Mouse (Mus musculus) adrenal gland, postnatal 14 days (tissue): ENCODE measurements around the gene Rsad1. TPM values are rescaled to one million over a fixed set of nuclear protein-coding genes. Genes with fewer than 3 reads are reported as not detected.
A peak's percentile ranks its signal among the peaks of the same experiment; 100 is the strongest.

ENCODE experiments used
- DNase-seq: peaks from one replicate; pipeline ENCODE4 v3.0.0; 2021; ENCODE audit warnings: mixed read lengths
- total RNA-seq: library from RNA; stranded (reverse); gene quantifications from 2 replicates; pipeline ENCODE4 v1.2.3, GENCODE M21; 2021

The Rsad1 gene
- total RNA-seq, 1 experiment from 2014 or later: 9.2 TPM

DNA sequence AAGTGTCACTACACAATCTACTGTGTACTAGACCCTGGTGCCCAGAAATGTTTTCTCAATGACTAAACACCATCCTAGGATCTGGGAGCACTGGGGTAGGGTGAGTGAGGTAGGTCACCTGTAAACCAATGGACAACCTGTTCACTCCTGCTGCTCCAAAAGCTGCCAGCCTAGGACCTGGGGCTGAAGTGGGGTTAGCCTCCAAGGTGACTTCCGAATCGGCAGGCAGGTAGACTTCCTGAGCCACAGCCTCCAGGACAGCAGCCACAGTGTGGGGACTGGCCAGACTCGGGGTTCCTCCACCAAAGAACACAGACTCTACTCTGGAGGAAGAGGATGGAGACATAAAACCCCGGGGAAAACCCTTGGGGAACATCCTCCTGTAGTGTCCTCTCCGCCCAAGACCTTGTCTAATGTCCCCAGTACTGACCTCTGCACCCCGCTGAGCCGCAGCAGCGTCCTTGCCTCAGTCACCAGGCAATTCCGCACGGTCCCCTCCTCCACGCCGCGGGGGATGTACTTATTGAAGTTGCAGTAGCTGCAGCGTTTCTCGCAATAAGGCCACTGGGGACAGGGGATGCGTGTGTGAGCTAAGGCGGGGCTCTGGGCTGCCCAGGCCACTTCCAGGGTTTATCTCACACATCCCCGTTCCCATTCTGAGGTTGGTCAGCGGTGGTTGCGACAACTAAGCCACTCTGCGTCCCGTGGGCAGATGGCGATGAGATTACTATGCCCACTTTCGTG lies 842 bp downstream of the Rsad1 start:
- peak; percentile 81 for DNase-seq

DNA sequence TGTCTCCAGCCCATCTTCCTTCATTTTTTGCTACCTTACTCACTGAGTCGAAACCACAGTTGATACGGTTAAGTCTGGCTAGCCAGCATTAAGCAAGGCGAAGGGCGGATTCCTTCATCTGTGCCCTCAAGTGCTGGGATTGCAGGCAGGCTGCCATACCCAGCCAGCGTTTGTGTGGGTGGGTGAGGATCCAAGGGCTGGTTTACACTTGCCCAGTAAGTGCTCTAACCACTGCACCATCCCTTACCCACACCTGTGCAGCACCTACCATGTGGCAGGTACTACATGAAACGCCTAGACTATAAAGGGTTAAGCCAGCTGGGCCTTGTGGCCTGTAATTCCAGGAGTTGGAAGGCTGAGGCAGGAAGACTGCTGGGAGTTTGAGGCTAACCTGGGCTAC lies 1.8 kb downstream of the Rsad1 start:
- no peak for DNase-seq

DNA sequence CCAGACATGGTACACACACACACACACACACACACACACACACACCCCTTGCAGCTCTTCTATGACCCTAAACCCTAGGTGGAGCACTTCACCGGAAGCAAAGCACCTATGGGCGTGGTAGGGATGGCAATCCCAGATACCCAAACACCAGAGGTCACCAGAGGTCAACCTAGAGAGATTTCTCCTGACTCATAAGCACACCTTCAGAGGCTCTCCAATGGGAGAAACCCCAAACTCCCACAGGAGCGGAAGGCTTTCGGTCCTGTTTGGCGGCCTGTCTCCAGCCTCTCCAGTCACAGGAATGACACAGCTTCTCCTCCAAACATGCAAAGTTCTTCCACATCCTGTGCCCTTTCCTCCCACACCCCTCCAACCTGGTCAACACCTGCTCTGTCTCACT lies 2.7 kb downstream of the Rsad1 start:
- DNase-seq: no peak

DNA sequence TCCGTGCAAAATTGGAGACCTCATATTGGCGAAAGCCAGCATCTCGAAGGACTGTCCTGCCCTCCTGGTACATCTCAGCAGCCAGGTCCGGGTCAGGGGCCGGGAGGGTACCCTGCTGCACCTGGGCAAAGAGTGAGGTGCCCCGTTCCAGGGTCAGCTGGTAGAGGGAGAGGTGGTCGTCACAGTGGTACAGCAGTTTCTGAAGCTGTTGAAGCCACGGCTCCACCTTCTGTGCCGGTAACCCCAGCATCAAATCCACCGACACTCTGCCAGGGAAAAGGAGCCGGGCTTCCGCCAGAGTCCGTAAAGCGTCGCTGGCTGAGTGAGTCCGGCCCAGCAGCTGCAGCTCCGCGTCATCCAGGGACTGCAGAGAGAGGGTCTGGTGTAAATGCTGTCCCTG lies 4.6 kb downstream of the Rsad1 start:
- DNase-seq: no peak

DNA sequence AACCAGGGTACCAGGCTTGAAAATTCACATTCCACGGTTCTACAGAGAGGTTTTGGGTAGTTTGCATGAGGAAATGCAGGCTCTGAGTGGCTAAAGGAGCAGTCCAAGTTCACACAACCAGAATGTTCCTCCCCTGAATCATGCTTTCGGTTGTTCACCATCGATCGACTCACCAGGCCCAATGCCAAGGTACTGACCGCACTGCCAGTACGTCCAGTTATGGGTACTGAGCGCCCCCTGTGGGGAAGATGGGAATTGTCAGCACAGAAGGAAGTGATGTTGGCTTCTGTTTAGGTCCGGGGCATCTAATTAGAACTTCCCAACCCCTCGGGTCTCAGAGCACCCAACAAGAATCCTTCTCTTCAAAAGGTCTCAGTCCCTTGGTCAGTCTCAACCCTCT lies 5.1 kb downstream of the Rsad1 start:
- DNase-seq: peak; percentile 98

DNA sequence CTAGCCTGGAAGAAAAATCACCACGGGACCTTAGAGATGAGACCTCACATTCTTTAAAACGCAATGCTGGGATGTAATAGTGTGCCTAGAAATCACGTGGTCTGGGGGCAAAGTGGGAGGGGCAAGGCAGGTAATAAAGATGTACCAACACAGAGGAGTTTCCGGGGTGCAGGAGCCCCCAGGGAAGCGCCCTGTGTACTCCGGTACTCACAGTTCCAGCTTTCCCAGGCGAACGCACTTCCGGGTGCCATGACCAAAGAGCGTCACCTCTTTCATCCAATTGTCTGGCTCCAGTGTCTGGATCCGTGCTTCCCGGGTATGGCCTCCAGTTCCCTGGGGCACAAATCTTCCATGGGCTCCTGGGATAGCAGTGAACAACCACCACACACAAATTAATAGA lies 5.7 kb downstream of the Rsad1 start:
- DNase-seq: no peak

DNA sequence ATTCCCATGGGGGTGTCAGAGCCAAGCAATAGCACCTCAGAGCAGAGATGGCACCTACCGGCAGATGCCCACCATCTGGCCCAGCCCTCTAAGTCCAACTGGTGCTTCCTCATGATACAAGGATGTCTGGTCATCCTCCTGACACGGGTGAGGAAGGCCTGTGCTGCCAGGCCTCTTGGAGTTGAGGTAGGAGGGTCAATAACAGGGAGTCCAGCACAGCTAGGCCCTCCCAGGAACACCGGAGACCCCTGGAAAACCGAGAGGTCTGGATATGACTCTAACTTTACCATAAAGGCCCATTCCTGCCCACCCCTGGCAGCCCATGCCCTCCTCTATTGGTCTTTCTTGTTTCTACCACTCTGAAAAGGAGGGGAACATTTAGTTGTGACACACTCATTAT lies 6.7 kb downstream of the Rsad1 start:
- DNase-seq: no peak

DNA sequence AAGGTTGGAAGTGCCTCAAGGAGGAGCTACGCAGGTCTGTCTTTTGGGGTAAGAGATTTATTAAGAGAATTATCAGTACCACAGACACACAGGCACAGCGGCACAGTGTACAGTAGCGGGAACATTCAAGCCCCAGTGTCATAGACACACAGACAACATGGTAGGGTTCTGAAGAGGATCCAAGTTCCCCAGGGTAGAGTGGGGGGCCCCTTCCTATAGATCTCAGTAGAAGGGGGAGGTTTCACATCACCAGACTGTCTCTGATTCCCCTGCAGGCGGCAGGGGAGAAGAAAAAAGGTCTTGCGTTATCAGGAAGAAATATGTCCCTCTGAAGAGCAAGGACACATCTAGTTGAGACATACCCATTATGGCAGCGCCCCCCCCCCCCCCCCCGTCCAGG lies 9.3 kb downstream of the Rsad1 start:
- DNase-seq: no peak

DNA sequence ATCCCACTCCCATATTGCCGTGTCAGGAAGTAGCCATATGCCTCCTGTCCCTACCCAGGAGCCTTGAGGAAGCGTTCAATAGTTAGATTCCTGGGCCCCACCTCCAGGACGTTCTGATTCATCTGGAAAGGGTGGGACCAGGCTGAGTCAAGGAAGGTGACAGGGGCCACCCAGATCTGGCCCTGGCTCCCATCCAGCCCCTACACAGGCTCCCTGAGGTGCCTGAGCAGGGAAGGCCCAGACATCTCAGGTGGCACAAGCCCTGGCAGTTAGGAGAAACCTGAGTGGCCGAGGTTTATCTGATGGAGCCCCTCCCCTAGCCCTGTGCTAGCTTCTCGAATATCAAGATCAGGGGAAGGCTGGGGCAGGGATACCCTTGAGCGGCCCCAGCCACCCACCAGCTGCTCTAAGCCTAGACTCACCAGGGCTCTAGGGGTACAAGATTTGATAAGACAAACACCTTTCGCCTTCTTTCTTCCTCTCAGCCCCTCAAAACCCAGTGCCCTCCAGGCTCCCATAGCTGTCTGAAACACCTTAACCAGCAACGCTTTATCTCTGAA lies 10.2 kb downstream of the Rsad1 start:
- DNase-seq: no peak

DNA sequence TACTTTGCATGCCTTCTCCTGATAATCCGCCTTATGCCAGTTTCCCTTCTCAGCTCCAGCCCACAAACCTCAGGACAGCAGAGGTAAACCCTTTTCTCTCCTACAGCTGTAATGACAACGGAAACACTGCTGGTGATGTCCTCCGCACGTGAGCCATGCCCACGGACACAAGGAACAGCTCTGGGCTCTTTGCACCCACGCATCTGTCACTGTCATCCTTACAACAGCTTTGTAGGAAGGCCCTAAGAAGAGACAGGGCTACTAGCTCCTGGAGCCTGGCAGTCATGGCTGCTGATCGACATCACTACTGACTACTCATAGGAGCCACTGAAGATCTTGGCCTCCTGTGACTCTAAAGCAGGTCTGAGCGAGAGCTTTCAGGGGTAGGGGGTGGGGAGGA lies 15.9 kb downstream of the Rsad1 start:
- no peak for DNase-seq

DNA sequence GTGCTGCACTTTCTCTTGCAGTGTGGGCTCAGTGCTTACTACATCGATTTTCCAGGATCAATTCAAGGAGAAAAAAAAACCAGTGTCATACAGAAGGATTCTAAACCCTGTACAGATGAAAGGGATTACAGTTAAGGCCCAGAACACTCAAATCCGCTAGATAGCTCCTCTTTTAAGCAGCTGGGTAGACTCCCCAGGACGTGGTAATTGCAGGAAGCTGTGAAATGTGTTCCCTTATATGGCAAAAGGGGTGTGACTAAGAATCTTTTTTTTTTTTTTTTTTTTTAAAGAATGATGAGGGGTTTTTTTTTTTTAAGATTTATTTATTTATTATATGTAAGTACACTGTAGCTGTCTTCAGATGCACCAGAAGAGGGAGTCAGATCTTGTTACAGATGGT lies 20.2 kb downstream of the Rsad1 start:
- DNase-seq: no peak

DNA sequence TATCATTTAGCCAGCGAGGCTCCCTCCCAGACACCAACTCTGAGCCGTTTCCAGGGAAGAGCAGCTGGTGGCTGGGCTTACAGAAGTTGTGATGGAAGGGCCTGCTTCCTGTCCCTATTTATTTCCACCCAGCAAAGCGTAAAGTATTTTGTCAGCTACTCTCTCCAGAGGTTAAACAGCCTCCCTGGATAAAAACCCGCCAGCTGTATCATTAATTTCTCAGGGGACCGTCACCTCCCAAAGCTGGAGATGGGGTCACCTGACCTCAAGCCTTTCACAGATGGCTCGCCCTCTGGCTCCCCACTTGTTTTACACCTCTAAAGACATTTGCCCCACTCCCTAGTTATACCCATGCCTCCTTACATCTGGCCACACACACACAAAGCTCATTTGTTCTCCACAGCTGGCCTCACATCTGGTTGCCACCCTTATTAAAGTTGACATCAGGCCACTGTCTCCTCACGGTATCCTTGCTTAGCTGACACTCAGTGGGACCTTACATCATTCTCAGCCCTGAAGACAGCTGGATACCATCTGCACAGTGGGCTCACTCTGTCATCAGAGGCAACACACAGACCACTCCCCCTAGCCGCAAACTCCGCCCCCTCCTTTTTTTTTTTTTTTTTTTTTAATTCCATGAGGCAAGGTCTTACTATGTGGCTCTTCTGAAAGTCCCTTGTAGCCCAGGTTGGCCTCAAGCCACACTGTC lies 22.7 kb downstream of the Rsad1 start:
- no peak for DNase-seq

DNA sequence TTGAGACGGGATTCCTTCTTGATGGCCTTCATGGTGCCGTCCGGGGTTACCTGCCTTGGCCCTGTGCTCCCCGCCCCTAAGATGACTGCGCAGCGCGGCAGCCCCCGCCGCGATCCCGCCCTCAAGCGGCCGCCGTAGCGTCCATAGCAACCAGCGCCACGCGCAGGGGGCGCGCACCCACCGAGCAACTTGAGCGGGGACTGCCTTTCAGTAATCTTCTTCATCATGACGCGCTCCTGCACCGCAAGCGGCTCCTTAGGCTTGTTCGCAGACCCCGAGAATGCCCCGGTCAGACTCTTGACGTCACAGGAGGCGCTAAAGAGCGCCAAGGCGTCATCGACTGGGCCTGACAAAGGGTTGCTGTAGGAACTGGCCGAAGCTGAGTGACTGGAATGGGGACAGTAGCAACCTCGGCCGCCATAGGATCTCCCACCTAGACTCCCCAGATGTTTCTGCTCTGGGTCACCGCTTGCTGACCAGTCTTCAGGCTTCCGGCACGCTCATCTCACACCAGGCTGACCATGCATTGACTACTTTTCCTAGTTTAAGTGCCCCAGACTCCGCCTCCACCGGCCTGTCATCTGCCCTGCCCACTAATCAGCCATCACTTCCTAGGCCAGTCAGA lies 27.7 kb downstream of the Rsad1 start, which contains the start of gene Mycbpap:
Mycbpap (minus strand) TSS at position 524 of the 625 bp plus-strand sequence.
- DNase-seq: peak; percentile 71

DNA sequence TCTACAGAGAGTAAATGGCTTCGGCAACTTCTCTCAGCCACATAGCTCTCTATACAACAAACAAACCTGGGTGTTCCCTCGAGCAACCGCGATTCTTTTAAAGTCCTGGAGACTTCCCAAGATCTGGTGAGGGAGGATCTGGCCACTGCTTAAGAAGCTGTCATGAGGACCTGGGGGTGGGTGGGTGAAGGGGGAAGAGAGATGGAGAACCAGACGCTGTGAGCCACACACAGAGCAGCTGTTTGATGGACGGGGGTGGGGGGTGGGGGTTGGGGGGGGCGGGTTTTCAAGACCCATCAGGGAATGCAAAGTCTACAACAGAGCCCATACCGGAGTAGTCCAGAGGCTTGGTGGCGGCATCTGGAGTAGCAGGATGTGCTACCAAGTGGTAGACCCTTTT lies 35.6 kb downstream of the Rsad1 start:
- no peak for DNase-seq

DNA sequence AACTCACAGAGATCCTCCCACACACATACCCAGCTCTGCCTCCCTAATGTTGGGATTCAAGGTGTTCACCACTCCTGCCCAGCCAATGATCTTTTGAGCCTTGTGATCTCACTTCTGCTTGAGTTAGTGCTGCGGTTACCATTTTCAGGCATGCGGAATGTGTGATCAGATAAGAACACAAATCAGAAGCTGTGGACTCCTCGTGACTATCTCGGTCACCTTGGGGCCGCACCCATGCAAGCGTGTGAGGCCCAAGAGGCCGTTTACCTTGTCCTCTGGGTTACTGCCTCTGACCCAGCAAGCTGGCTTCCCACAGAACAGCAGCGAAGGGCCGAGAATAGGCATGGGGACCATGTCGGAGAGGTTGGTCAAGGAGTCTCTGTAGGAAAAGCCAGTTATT lies 40.1 kb downstream of the Rsad1 start:
- peak; percentile 2 for DNase-seq

DNA sequence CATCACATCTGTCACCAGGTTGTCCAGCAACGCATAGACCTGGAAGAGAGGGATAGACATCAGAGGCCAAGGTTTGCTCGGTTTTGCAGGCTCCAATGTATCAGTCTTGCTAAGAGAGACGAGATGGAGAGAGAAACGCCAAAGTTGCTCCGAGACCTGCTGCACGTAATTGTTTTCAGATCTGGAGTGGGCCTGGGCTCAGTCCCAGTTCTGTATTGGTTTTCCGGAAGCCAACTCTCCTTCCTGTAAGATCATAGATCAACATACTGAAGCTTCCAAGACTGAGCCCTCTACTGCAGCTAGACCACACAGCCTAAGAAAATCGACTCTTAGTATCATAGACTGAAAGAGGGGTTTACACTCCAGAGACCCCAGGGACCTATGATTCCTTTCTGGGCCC lies 47.6 kb downstream of the Rsad1 start:
- DNase-seq: no peak

DNA sequence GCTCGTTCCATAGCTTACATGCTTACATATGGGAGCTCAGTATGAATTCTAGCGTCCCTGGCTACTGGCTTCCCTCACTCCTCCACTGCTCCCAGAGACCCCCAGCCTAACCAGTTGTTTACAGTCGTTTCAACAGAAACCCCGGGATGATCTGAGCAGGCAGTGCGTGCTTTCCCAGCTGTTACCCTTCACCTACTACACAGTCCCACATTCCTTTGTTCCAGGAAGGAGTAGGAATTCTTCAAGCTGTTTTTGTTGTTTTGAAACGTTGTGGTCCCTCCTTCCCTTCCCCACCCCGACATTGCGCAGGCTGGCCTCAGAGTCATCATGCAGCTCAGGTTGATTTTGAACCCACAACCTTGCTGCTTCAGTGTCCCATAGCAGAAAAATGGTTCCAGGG lies 48.7 kb downstream of the Rsad1 start:
- DNase-seq: no peak

DNA sequence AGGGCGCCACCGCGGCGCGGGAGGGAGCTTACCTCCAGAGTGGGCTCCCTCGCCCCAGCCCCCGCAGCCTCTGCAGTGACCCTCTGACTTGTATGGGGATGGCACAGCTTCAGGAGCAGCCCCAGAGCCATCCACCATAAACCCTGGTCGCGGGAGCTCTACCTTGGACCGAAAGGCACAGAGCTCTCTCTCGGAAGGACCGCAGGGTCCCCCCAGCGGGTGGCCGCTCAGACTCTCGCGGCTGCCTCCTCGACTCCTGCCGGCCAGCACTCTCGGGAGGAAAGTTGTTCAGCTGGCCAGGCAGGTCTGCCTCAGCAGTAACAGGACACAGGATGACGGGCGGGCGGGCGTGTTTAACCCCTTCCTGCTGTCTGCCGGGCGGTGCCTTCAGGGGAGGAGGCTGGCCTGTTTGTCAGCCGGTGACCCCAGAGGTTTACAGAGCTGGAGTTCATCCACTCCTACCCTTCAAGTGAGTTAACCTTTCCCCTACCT lies 49.3 kb downstream of the Rsad1 start, which contains the start of gene Epn3:
Epn3 (minus strand) TSS at position 314 of the 492 bp plus-strand sequence.
- peak; percentile 66 for DNase-seq

DNA sequence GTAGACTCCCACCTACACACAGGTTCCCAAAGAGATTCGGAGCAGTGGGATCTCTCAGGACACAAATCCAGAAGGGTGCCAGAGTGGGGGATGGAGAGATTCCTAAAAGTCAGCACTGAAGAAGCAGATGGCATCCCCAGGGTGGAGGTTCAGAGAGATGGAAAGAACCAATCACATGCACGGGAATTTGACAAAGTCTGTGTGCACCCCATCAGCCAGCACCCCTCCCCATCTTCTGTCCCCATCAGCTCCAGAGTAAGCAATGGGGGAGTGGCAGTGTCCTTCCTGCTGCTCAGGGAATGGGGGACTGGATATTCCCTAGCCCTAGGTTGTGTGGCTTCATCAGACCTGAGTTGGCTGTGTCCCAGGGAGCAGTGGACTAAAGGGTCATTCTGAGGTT lies 50.0 kb downstream of the Rsad1 start:
- no peak for DNase-seq

DNA sequence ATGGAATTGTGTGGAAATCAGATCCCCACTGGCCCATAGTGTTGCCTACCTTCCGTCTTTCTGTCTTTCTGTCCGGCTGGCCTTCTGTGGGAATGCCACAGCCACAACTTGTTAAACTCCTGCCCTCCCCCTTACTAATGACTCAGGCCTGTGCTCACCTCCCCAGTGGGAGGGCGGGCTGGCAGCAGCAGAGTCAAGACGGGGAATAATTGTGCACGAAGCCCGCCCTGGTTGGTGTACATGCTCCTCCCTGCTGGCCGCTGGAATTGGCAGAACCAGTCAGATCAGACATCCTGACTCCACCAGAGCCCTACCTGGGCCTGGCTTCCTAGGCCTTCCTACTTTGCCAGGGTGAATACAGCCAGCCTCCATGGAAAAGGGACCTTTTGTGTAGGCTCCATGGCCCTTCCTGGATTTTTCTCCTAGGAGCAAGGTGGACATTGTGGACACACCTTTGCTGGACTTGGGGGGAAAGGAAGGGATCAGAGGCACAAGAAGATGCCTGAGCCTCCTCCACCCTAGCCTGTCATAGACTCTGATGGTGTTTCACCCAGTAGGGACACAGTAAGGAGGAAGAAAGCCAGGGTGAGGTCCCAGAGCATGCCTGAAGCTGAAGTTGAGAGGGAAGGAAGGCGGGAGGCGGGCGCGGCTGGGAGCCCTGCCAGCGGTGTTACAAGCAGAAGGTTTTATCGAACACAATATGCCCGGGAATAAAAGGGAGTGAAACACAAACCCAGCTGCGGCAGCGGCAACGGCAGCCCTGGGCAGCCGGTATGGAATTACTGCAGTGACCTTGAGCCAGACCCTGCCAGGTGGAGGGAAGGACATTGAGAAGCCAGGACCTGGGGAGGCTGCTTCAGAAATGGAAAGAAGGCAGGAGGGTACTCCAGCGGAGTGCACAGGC lies 50.7 kb downstream of the Rsad1 start:
- peak; percentile 87 for DNase-seq

DNA sequence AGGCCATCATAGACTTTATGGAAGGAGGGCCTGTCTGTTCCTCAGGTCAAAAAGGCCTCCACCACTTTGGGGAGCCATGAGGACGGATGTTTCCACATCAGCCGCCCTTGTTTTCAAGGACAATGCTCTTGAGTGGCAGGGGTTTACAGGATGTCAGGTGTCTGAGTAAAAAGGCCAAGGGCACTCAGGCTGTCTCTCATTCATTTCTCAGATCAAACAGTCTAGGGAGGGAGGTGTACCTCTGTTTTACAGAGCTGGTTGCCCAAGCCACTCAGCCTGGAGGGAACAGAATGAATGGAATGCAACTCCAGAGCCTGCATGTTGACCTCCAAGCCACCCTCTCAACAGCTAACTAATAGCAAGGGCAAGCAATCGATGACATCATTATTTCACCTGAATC lies 53.6 kb downstream of the Rsad1 start:
- peak; percentile 69 for DNase-seq

DNA sequence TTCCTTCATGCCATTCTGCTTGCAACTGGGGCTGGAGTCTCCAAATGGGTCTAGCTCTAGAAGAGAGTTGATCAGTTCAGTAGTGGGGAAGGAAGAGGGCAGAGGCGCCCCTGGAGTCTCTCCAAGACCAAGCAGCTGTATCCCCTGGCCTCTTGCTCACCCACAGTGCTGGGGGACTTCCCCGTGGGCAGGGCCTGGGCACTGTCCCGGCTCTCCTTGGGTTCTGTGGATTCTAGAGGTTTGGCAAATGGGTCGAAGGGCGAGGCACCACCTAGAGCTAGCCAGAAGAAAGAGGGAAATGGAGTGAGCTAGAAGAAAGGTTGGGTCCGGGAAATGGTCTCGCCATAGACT lies 57.3 kb downstream of the Rsad1 start:
- peak; percentile 19 for DNase-seq
